Mouse (Mus musculus): Measurements from ENCODE around the gene Gm20388. TPM values are rescaled to one million over a fixed set of nuclear protein-coding genes. Genes with fewer than 3 reads are reported as not detected.
A peak's percentile ranks its signal among the peaks of the same experiment; 100 is the strongest.

Gm20388 gene
- total RNA-seq, 2 experiments from 2014 or later, result 18.5 to 23.8 TPM

- no peak for ATAC-seq (replicated peaks; ENCODE audit: poor library complexity, severe bottlenecking)
Measured at GRCm38 (mm10) chr8:121868196-121868595, 1957.6 kb downstream of the Gm20388 start.

GRCm38 (mm10) chr8:121868896-121869295, 1958.3 kb downstream of the Gm20388 start:
- no peak for ATAC-seq (replicated peaks; ENCODE audit: poor library complexity, severe bottlenecking)

GRCm38 (mm10) chr8:121870190-121870589, 1959.5 kb downstream of the Gm20388 start:
- no peak for ATAC-seq (replicated peaks; ENCODE audit: poor library complexity, severe bottlenecking)

GRCm38 (mm10) chr8:121871833-121872440, 1961.3 kb downstream of the Gm20388 start:
- peak; percentile 28; the same call in 1 of the 2 replicates for ATAC-seq (replicated peaks; ENCODE audit: poor library complexity, severe bottlenecking)

GRCm38 (mm10) chr8:121874031-121874430, 1963.4 kb downstream of the Gm20388 start:
- no peak for ATAC-seq (replicated peaks; ENCODE audit: poor library complexity, severe bottlenecking)

- ATAC-seq (replicated peaks; ENCODE audit: poor library complexity, severe bottlenecking), result no peak
Measured at GRCm38 (mm10) chr8:121875045-121875444, 1964.4 kb downstream of the Gm20388 start.

- ATAC-seq (replicated peaks; ENCODE audit: poor library complexity, severe bottlenecking), result no peak
Measured at GRCm38 (mm10) chr8:121875517-121875916, 1964.9 kb downstream of the Gm20388 start.

- ATAC-seq (replicated peaks; ENCODE audit: poor library complexity, severe bottlenecking), result peak; percentile 94
Measured at GRCm38 (mm10) chr8:121877212-121877611, 1966.6 kb downstream of the Gm20388 start.

- ATAC-seq (replicated peaks; ENCODE audit: poor library complexity, severe bottlenecking), result no peak
Measured at GRCm38 (mm10) chr8:121877828-121878480, 1967.3 kb downstream of the Gm20388 start.

- ATAC-seq (replicated peaks; ENCODE audit: poor library complexity, severe bottlenecking), result no peak
Measured at GRCm38 (mm10) chr8:121879712-121880111, 1969.1 kb downstream of the Gm20388 start.

- ATAC-seq (replicated peaks; ENCODE audit: poor library complexity, severe bottlenecking), result no peak
Measured at GRCm38 (mm10) chr8:121880818-121881217, 1970.2 kb downstream of the Gm20388 start.

- ATAC-seq (replicated peaks; ENCODE audit: poor library complexity, severe bottlenecking), result no peak
Measured at GRCm38 (mm10) chr8:121881921-121882320, 1971.3 kb downstream of the Gm20388 start.

- ATAC-seq (replicated peaks; ENCODE audit: poor library complexity, severe bottlenecking), result no peak
Measured at GRCm38 (mm10) chr8:121884181-121884580, 1973.5 kb downstream of the Gm20388 start.

GRCm38 (mm10) chr8:121885001-121885400, 1974.4 kb downstream of the Gm20388 start:
- no peak for ATAC-seq (replicated peaks; ENCODE audit: poor library complexity, severe bottlenecking)

GRCm38 (mm10) chr8:121885433-121885832, 1974.8 kb downstream of the Gm20388 start:
- no peak for ATAC-seq (replicated peaks; ENCODE audit: poor library complexity, severe bottlenecking)

GRCm38 (mm10) chr8:121887547-121887946, 1976.9 kb downstream of the Gm20388 start:
- ATAC-seq (replicated peaks; ENCODE audit: poor library complexity, severe bottlenecking), result no peak

GRCm38 (mm10) chr8:121889317-121889716, 1978.7 kb downstream of the Gm20388 start:
- ATAC-seq (replicated peaks; ENCODE audit: poor library complexity, severe bottlenecking), result no peak

- ATAC-seq (replicated peaks; ENCODE audit: poor library complexity, severe bottlenecking), result no peak
Measured at GRCm38 (mm10) chr8:121889810-121890785, 1979.5 kb downstream of the Gm20388 start.

- ATAC-seq (replicated peaks; ENCODE audit: poor library complexity, severe bottlenecking), result no peak
Measured at GRCm38 (mm10) chr8:121892875-121893274, 1982.2 kb downstream of the Gm20388 start.

- no peak for ATAC-seq (replicated peaks; ENCODE audit: poor library complexity, severe bottlenecking)
Measured at GRCm38 (mm10) chr8:121895910-121896309, 1985.3 kb downstream of the Gm20388 start.
